Mouse (Mus musculus) kidney, embryonic 16.5 days (tissue): ENCODE measurements at regions not wholly inside any gene's neighbourhood (a gene's known extent, or its start where the extent isn't known, plus 50 kb on each side); places are given as distances from the start of the nearest gene placed in this dataset.

Source experiments
- ATAC-seq: fragments of 200-750 bp; cut with Nextera tagmentation; 2 replicates; pipeline ENCODE4 v1.8.0; 2017; ENCODE audit warnings: moderate TSS enrichment; ENCODE audit not compliant: low FRiP score, low TSS enrichment
- H3K27ac ChIP-seq: fragments of 300-500 bp; sonication (generic); 2 replicates; pipeline ENCODE4 v1.5.1; 2014; ENCODE audit warnings: low read length
- H3K27me3 ChIP-seq: fragments of 300-500 bp; sonication (generic); 2 replicates; pipeline ENCODE4 v1.6.1; 2014; ENCODE audit warnings: low read length, control low read depth, mixed read lengths; ENCODE audit not compliant: insufficient read depth
- H3K36me3 ChIP-seq: fragments of 300-500 bp; sonication (generic); 2 replicates; pipeline ENCODE4 v1.6.1; 2014; ENCODE audit warnings: low read length, control low read depth, mixed read lengths; ENCODE audit not compliant: insufficient read depth
- H3K4me1 ChIP-seq: fragments of 300-500 bp; sonication (generic); 2 replicates; pipeline ENCODE4 v1.6.1; 2014; ENCODE audit warnings: low read length, control low read depth, mixed read lengths; ENCODE audit not compliant: insufficient read depth
- H3K4me2 ChIP-seq: fragments of 300-500 bp; sonication (generic); replicated peaks from 2 replicates; pipeline ENCODE4 v1.6.1; 2014; ENCODE audit warnings: low read depth, low read length
- H3K4me3 ChIP-seq: fragments of 300-500 bp; sonication (generic); 2 replicates; pipeline ENCODE4 v1.5.1; 2014; ENCODE audit warnings: mild to moderate bottlenecking, low read length
- H3K9ac ChIP-seq: fragments of 300-500 bp; sonication (generic); replicated peaks from 2 replicates; pipeline ENCODE4 v1.6.1; 2014; ENCODE audit warnings: low read length
- H3K9me3 ChIP-seq: fragments of 300-500 bp; sonication (generic); 2 replicates; pipeline ENCODE4 v1.6.1; 2016; ENCODE audit warnings: low read length, control low read depth
- WGBS: fragments of 180-500 bp; shearing (Covaris S2); extraction: QIAGEN DNeasy Blood & Tissue Kit; methylation state at CpG from one replicate; pipeline ENCODE4 v1.1.7; 2014; 5-methylcytosine and 5-hydroxymethylcytosine counted together

GRCm38 (mm10) chr4:87455863-87456578 is 225.7 kb upstream of the Slc24a2 start:
- no peak for ATAC-seq
- no peak overlapping the region for H3K4me2 ChIP-seq
- no peak overlapping the region for H3K27ac ChIP-seq

DNA sequence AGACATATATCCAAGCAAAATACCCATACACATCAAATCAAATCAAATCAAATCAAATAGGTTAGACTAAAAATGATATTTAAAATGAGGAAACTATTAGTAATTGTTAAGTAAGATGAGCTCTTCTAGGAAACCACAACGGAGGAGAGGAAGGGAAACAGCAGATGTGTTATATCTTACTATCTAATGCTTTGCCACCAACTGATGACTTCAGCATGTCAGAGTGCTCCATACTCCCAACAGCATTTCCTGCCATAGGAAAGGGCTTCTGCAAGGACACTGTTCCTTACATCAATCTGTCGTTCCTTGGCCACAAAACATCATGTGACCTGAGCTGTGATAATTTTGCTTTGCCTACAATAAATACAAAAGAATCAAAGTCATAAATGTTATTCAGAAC is 221.8 kb upstream of the Slc24a2 start:
- no peak overlapping the region for H3K4me2 ChIP-seq
- no peaks in the 10 kb centered on the region for H3K36me3 ChIP-seq
- no peaks in the 10 kb centered on the region for H3K9me3 ChIP-seq
- no peak overlapping the region for H3K9ac ChIP-seq
- ATAC-seq: no peak
- H3K27me3 ChIP-seq: no peaks in the 10 kb centered on the region
- H3K27ac ChIP-seq: no peak overlapping the region
- 39% methylated on average over 2 of the region's 2 CpGs for WGBS
- H3K4me3 ChIP-seq: no peak overlapping the region
- H3K4me1 ChIP-seq: peaks cover 24% of the 10 kb centered on the region

More at GRCm38 (mm10) chr4:87455863-87456578, 225.7 kb upstream of the Slc24a2 start:
- Histone ChIP-seq H3K4me3 (no peak overlapping the region), H3K4me1 (peaks cover 9% of the 10 kb centered on the region), H3K9me3 (no peaks in the 10 kb centered on the region), H3K9ac (no peak overlapping the region), H3K36me3 (no peaks in the 10 kb centered on the region), H3K27me3 (no peaks in the 10 kb centered on the region)
- 76% methylated on average over 5 of the region's 5 CpGs for WGBS

DNA sequence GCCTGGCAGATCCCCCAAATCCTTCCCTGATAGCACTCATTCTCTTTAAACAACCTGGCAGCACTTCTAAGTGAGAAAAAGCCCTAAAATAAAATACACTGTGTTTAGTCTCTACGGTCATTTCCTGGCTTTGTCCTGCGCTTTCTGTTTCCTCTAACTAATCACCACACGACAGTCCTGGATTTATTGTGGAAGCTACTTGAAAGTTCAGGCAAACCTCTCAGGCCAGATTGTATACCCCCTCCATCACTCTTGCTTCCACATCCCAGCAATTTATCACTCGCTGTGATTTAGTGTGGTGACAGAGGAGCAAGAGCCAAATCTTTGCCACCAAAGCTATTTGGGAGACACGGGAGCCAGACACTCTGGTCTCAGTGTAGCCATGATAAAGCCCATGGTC is 221.0 kb upstream of the Slc24a2 start:
- WGBS: 10% methylated on average over 5 of the region's 5 CpGs
- Histone ChIP-seq H3K4me3 (no peak overlapping the region), H3K36me3 (no peaks in the 10 kb centered on the region), H3K4me1 (peaks cover 25% of the 10 kb centered on the region), H3K9ac (no peak overlapping the region), H3K4me2 (no peak overlapping the region), H3K27ac (no peak overlapping the region), H3K27me3 (no peaks in the 10 kb centered on the region), H3K9me3 (no peaks in the 10 kb centered on the region)
- ATAC-seq: no peak

DNA sequence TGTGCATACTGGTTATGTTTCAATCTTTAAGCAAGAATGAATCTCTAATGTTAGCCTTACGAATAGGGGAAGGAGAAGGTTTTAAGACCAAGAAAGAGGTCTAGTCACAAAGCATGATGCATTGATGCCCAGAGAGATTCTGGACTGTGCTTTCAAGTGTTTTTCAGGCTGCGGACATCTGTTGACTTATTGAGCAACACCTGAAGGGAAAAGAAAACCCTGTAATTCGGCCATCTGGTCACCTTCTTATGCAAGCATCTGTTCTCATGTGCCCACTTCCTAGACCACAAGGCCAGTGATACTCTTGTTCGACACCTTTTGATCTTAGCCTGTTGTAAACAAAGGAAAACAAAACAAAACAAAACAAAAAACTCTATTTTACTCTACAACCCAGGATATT is 218.1 kb upstream of the Slc24a2 start:
- H3K4me3 ChIP-seq: no peak overlapping the region
- 0 out of 2 replicates have a peak, but pooled peaks cover 4% of the 10 kb centered on the region for H3K9me3 ChIP-seq
- ATAC-seq: no peak
- peaks cover 25% of the 10 kb centered on the region for H3K4me1 ChIP-seq
- H3K4me2 ChIP-seq: no peak overlapping the region
- H3K9ac ChIP-seq: no peak overlapping the region
- 55% methylated on average over 4 of the region's 4 CpGs for WGBS
- H3K27me3 ChIP-seq: no peaks in the 10 kb centered on the region
- H3K27ac ChIP-seq: no peak overlapping the region
- no peaks in the 10 kb centered on the region for H3K36me3 ChIP-seq

DNA sequence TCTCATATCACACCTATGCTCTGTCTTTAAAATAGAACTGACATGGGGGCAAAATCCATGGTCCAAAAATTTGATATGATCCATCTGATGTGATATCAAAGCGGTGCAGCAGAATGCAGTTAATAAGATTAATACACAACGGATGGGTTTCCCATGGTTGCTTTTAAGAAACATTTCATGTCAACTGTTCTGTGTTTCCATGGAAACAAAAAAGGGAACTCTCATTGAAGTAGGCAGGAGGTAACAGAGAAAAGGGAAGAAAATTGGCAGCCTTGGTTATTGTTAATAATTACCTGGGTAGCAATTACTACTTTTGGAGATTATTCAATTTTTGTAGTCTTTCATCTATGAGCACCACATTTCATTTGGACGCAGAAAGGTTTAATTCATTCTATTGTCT is 216.6 kb upstream of the Slc24a2 start:
- WGBS: 76% methylated on average over 3 of the region's 3 CpGs
- Histone ChIP-seq H3K9ac (no peak overlapping the region), H3K9me3 (0 out of 2 replicates have a peak, but pooled peaks cover 4% of the 10 kb centered on the region), H3K4me2 (no peak overlapping the region), H3K27ac (no peak overlapping the region), H3K4me1 (peaks cover 24% of the 10 kb centered on the region), H3K27me3 (no peaks in the 10 kb centered on the region), H3K4me3 (no peak overlapping the region), H3K36me3 (no peaks in the 10 kb centered on the region)
- ATAC-seq: no peak

DNA sequence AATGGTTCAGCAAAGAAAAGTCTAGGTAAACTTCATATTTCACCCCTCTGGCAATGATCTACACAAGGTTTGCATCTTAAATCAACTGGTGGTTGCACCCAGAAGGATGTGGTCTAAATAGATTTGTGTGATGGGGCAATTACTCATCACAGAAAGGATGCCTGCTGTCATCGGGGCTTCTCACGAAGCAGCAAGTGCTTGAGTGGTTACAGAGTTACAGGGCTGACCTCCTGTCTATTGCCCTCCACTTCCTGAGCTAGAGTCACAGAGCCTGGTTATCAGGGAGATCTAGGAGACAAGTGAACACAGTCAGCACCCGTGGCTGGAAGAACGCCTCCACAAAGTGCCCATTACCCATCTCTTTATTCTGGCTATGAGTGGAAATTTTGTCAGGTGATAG is 203.9 kb upstream of the Slc24a2 start:
- H3K4me3 ChIP-seq: no peak overlapping the region
- WGBS: 29% methylated on average over 4 of the region's 4 CpGs
- no peak overlapping the region for H3K9ac ChIP-seq
- H3K27me3 ChIP-seq: no peaks in the 10 kb centered on the region
- no peak for ATAC-seq
- no peaks in the 10 kb centered on the region for H3K36me3 ChIP-seq
- H3K9me3 ChIP-seq: no peaks in the 10 kb centered on the region
- no peak overlapping the region for H3K27ac ChIP-seq
- H3K4me1 ChIP-seq: no peaks in the 10 kb centered on the region
- no peak overlapping the region for H3K4me2 ChIP-seq

DNA sequence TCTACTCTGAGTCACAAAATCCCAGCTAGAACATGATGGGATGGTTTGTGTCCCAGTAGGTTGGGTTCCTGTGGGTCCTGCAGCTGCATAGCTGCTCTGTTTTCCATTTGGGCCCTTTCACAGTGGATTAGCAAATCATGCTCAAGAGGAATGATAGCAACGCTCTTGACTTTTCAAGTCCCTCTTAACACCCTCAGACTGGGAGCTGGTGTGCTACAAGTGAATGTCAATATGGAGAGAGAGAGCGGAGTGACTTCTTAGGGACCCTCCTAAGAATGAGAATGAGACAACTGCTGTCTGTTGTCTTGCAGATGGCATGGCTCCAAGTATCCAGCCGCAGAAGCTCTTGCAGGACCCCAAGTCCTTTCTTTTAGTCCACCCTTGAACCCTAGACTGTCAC is 198.1 kb upstream of the Slc24a2 start:
- Histone ChIP-seq H3K27me3 (no peaks in the 10 kb centered on the region), H3K27ac (no peak overlapping the region)

GRCm38 (mm10) chr4:87424066-87424465 is 193.8 kb upstream of the Slc24a2 start:
- no peak for ATAC-seq
- no peak overlapping the region for H3K9ac ChIP-seq

More for the DNA sequence above, 198.1 kb upstream of the Slc24a2 start:
- 79% methylated on average over 3 of the region's 3 CpGs for WGBS
- H3K4me2 ChIP-seq: no peak overlapping the region
- H3K36me3 ChIP-seq: no peaks in the 10 kb centered on the region
- H3K4me3 ChIP-seq: no peak overlapping the region
- no peak overlapping the region for H3K9ac ChIP-seq
- ATAC-seq: no peak
- no peaks in the 10 kb centered on the region for H3K4me1 ChIP-seq
- H3K9me3 ChIP-seq: no peaks in the 10 kb centered on the region

DNA sequence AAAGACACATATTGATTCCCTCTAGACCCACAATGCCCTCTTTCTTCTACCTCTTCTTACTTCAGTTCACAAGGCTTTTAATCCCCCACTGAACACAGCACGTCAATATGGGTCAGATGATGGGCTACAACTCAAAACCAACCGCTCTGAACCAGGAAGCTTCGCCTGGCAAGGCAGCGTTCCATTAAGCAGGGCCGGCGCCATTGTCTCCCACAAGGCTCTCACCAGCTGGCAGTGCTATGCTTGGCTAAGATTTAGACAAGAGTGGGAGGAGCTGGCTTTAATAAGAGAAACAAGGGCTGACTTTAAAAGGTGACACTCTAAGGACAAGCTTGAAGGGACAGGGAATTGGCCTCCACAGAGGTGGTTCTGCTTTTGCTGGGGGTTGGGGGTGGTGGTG is 192.3 kb upstream of the Slc24a2 start:
- Histone ChIP-seq H3K36me3 (no peaks in the 10 kb centered on the region), H3K4me3 (no peak overlapping the region), H3K4me1 (0 out of 2 replicates have a peak, but pooled peaks cover 5% of the 10 kb centered on the region), H3K9ac (no peak overlapping the region), H3K9me3 (no peaks in the 10 kb centered on the region), H3K27ac (no peak overlapping the region), H3K27me3 (no peaks in the 10 kb centered on the region), H3K4me2 (no peak overlapping the region)
- ATAC-seq: peak; percentile 71; the same call in 1 of the 2 replicates
- 37% methylated on average over 6 of the region's 6 CpGs for WGBS

More at GRCm38 (mm10) chr4:87424066-87424465, 193.8 kb upstream of the Slc24a2 start:
- Histone ChIP-seq H3K4me1 (0 out of 2 replicates have a peak, but pooled peaks cover 5% of the 10 kb centered on the region), H3K4me2 (no peak overlapping the region), H3K27me3 (no peaks in the 10 kb centered on the region), H3K27ac (no peak overlapping the region), H3K4me3 (no peak overlapping the region), H3K36me3 (no peaks in the 10 kb centered on the region), H3K9me3 (no peaks in the 10 kb centered on the region)
- WGBS: 95% methylated on average over 1 of the region's 1 CpGs

GRCm38 (mm10) chr4:87403354-87403753 is 173.1 kb upstream of the Slc24a2 start:
- Histone ChIP-seq H3K36me3 (no peaks in the 10 kb centered on the region), H3K9me3 (no peaks in the 10 kb centered on the region), H3K4me3 (no peak overlapping the region), H3K9ac (no peak overlapping the region), H3K4me2 (peak overlapping the region; percentile 18; the same call in 1 of the 2 replicates), H3K4me1 (peaks cover 14% of the 10 kb centered on the region), H3K27me3 (no peaks in the 10 kb centered on the region), H3K27ac (no peak overlapping the region)
- ATAC-seq: no peak
- WGBS: 25% methylated on average over 6 of the region's 6 CpGs
